Mouse (Mus musculus) megakaryocyte, embryonic 14.5 days (primary cell): ENCODE measurements around the gene Slc27a4. TPM values are rescaled to one million over a fixed set of nuclear protein-coding genes. Genes with fewer than 3 reads are reported as not detected.
A peak's percentile ranks its signal among the peaks of the same experiment; 100 is the strongest.

Source experiments
- H3K27me3 ChIP-seq: replicated peaks from 2 replicates; pipeline ENCODE3; 2012; ENCODE audit warnings: inconsistent platforms
- H3K36me3 ChIP-seq: replicated peaks from 2 replicates; pipeline ENCODE3; 2012; ENCODE audit warnings: low read length, inconsistent platforms, mixed read lengths
- H3K4me1 ChIP-seq: 2 replicates; pipeline ENCODE4 v1.6.1; 2012; ENCODE audit warnings: inconsistent platforms
- H3K4me3 ChIP-seq: replicated peaks from 2 replicates; pipeline ENCODE3; 2012; ENCODE audit warnings: moderate library complexity, mild to moderate bottlenecking, inconsistent platforms
- H3K9me3 ChIP-seq: 2 replicates; pipeline ENCODE4 v1.6.1; 2012; ENCODE audit warnings: inconsistent platforms
- FLI1 ChIP-seq: IDR thresholded peaks from 2 replicates; pipeline ENCODE4 v1.6.1; 2012; ENCODE audit warnings: low read length, inconsistent platforms, mixed read lengths
- GATA1 ChIP-seq: IDR thresholded peaks from 3 replicates; pipeline ENCODE4 v1.6.1; 2012; ENCODE audit warnings: mixed read lengths, low read length, inconsistent platforms, borderline replicate concordance
- polyA plus RNA-seq: library from polyadenylated mRNA; stranded (reverse); fragments of >175 nt; gene quantifications from 2 replicates; pipeline ENCODE4 v1.2.3, GENCODE M21; 2012; ENCODE audit warnings: low replicate concordance; ENCODE audit not compliant: insufficient read depth

Gene Slc27a4
- polyA plus RNA-seq, 1 experiment: 15.2 TPM

DNA sequence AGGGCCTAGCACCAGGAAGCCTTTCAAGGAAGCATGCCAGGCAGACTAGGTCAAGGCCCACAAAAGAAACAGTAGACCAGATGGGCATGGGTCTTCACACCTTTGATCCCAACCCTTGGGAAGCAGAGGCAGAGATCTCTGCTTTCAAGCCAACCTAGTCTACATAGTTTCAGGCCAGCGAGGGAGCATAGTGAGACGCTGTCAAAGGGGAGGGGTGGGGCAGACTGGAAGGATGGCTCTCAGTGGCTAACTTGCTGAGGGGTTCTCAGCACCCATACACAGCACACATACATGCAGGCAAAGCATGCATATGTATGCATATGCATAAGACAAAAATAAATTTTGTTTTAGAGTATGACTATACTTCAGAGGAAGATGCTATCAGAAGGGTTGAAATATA lies 16.9 kb downstream of the Slc27a4 start:
- peaks cover 25% of the 10 kb centered on the region for H3K36me3 ChIP-seq

DNA sequence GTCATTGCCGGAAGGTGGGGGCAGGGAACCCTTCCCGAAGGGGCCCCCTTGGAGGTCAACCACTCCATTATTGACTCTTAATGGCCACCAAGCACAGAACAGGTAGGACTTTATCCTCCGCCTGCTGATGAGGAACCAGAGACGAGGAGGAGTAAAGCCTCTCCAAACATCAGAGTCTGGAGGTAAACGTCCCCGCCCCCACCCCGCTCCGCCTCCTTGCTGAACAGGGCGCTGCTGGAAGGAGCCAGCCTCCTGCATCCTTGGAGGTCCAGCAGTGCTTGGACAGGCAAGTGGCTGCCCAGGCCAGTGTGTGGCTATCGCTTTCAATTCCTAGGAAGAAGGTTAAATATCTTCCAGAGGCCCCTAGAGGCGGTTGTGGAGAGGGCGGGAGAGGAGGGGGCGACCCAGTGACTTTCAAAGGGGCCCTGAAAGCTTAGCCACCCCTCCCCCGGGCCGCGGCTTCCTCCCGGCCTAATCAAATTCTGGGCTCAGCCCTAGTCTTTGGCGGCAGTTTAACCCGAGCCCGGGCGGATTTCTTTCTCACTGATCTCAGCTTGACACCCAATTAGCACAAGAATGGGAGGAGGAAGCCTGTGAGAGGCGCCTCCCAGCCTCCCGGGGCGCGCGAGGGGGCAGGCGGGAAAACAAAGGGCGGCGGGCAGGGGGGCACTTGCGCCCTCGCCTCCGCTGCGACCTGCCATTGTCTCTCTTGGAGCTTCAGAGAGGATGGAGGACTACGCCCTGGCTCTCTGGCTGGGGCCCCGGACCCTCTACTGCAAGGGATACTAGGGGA lies 17.8 kb downstream of the Slc27a4 start, which contains the start of gene Urm1:
Gene Urm1, plus strand, starts transcription at position 51 of the 793 bp plus-strand sequence.
- peaks cover 63% of the 10 kb centered on the region for H3K4me1 ChIP-seq
- TF ChIP-seq GATA1 (no peak), FLI1 (no peak)
- peak within 1 kb of the TSS; percentile 92 for H3K4me3 ChIP-seq
- no peaks in the 10 kb centered on the region for H3K9me3 ChIP-seq
- H3K36me3 ChIP-seq: peaks cover 17% of the 10 kb centered on the region
- H3K27me3 ChIP-seq: peaks cover 3% of the 10 kb centered on the region

More for the DNA sequence above, 16.9 kb downstream of the Slc27a4 start:
- H3K27me3 ChIP-seq: peaks cover 3% of the 10 kb centered on the region
- no peak for TF ChIP-seq GATA1
- peak overlapping the region; percentile 72 for H3K4me3 ChIP-seq
- peaks cover 60% of the 10 kb centered on the region for H3K4me1 ChIP-seq
- no peaks in the 10 kb centered on the region for H3K9me3 ChIP-seq

DNA sequence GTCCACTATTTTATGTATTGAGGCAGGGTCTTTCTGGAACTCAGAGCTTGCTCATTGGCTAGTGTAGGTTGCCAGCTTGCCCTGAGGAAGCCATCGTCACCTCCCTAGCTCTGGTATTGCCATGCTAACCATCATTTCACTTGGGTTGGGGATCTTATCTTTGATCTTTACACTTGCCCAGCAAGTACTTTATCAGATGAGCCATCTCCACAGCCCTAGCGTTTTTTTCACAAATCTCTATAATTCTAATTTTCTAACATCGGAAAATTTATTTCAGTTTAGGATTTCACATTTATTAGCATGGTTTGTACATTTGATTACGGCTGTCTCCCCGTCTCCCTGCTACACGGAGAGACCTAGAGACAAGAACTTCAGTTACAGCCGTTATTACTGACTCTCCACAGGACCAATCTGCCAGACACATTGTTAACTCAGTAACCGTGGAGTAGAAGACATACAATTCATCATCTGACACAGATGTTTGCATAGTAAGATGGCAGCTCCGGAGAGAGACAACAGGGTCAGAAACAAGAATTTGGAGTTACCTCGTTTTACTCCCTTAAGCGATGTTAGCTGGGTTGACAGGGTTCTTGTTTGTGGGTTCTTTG lies 24.0 kb downstream of the Slc27a4 start:
- H3K27me3 ChIP-seq: no peaks in the 10 kb centered on the region
- H3K4me1 ChIP-seq: peaks cover 56% of the 10 kb centered on the region
- peak overlapping the region; percentile 94 for H3K4me3 ChIP-seq
- H3K9me3 ChIP-seq: no peaks in the 10 kb centered on the region
- TF ChIP-seq GATA1: no peak
- no peak for TF ChIP-seq FLI1
- peaks cover 20% of the 10 kb centered on the region for H3K36me3 ChIP-seq

DNA sequence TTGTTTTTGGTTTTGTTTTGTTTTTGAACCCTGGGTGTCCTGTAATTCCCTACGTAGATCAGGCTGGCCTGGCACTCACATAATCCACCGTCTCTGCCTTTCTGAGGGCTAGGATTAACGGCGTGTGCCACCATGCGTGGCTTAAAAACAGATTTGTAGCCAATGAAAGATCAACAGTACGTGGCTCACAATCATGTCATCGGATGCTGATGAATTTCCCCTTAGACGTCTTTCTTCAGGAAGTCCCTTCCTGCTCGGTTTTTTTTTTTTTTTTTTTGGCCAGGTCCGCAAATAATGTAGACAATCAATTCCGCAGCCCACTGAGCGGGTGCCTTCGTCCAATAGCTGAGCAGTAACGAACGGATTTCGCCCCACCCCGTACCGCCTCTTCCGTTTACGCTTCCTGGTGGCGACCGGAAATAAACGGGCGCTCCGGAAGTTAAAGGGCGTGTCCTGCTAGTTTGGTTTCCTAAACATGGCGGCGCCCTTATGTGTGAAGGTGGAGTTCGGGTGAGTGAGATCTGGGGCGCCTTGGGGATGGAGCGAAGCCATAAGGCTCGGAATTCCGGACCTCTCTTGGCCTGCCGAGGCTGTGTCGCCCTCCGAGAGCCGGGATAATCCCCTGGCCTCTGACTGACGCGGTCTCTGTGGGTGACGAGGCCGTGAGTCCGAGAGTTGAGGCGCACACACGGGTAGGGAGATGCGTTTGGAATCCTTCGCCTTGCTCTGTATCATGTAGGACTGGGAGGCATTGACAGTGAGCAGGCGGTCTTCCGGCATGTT lies 24.7 kb downstream of the Slc27a4 start:
- Histone ChIP-seq H3K9me3 (no peaks in the 10 kb centered on the region), H3K36me3 (peaks cover 27% of the 10 kb centered on the region), H3K27me3 (no peaks in the 10 kb centered on the region), H3K4me3 (peak overlapping the region; percentile 94), H3K4me1 (peaks cover 57% of the 10 kb centered on the region)
- peak; percentile 94 for TF ChIP-seq FLI1
- no peak for TF ChIP-seq GATA1

DNA sequence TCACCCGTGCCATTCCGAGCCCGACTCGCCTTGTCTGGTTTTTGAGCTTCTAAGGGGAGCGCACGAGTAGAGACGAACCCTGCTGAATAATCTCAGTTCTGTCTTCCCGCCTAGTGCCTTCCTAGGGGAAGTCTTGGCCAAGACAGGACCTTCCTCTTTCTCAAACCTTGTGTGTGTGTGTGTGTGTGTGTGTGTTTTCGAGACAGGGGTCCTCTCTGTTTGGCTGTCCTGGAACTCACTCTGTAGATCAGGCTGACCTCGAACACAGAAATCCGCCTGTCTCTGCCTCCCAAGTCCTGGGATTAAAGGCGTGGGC lies 25.2 kb downstream of the Slc27a4 start:
- Histone ChIP-seq H3K27me3 (no peaks in the 10 kb centered on the region), H3K36me3 (peaks cover 30% of the 10 kb centered on the region), H3K9me3 (no peaks in the 10 kb centered on the region), H3K4me3 (peak overlapping the region; percentile 94), H3K4me1 (peaks cover 58% of the 10 kb centered on the region)
- no peak for TF ChIP-seq FLI1
- TF ChIP-seq GATA1: no peak

GRCm38 (mm10) chr2:29831106-29831505 lies 28.7 kb downstream of the Slc27a4 start:
- H3K36me3 ChIP-seq: peaks cover 63% of the 10 kb centered on the region
- TF ChIP-seq FLI1: no peak
- TF ChIP-seq GATA1: no peak
- H3K27me3 ChIP-seq: no peaks in the 10 kb centered on the region
- H3K9me3 ChIP-seq: no peaks in the 10 kb centered on the region
- H3K4me3 ChIP-seq: no peak overlapping the region
- peaks cover 68% of the 10 kb centered on the region for H3K4me1 ChIP-seq

DNA sequence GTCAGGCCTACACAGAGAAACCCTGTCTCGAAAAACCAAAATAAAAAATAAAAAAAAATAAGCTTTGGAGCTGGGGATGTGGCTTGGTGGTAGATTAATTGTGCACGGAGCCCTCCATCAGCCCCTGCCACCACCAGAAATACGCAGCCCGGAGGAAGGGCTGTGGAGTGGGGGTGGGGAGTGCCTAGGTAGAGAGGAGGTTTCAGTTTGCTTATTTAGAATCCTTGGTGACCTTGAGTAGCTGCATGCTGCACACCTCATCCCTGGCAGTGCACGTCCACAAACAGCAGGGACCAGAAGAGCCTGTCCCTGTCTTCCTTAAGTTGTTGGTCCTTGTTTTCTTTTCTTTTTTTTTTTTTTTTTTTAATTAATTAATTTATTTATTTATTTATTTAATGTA lies 31.4 kb downstream of the Slc27a4 start:
- peaks cover 81% of the 10 kb centered on the region for H3K36me3 ChIP-seq
- H3K27me3 ChIP-seq: no peaks in the 10 kb centered on the region
- no peaks in the 10 kb centered on the region for H3K9me3 ChIP-seq
- peaks cover 77% of the 10 kb centered on the region for H3K4me1 ChIP-seq
- TF ChIP-seq GATA1: no peak
- TF ChIP-seq FLI1: no peak
- no peak overlapping the region for H3K4me3 ChIP-seq

DNA sequence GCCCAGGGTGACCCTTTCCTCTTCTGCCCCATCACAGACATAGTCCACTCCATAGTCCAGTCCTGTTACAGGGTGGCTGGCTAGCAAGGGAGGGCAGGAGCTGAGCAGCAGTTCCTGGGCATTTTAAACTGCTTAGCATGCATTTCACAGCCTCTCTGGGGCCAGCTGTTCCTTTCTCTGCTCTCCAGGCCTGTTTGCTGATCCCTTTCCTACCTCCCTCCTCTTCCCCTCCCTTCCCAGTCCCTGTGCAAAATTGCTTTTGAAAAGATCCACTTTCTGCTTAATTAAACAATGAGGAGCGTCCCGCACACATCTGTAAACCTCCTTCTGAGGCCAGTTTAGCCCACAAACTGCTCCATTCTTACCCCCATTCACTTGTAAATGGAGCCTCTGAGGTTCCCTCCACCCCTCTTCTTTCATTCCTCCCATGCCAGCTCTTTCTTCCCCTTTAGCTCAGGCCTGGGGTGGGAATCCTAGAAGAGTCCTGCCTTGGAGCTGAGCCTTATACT lies 33.0 kb downstream of the Slc27a4 start:
- peaks cover 77% of the 10 kb centered on the region for H3K4me1 ChIP-seq
- no peak overlapping the region for H3K4me3 ChIP-seq
- no peaks in the 10 kb centered on the region for H3K9me3 ChIP-seq
- TF ChIP-seq GATA1 (no peak), FLI1 (no peak)
- no peaks in the 10 kb centered on the region for H3K27me3 ChIP-seq
- H3K36me3 ChIP-seq: peaks cover 86% of the 10 kb centered on the region

GRCm38 (mm10) chr2:29839460-29839859 lies 37.0 kb downstream of the Slc27a4 start:
- no peak for TF ChIP-seq FLI1
- TF ChIP-seq GATA1: peak; percentile 74
- Histone ChIP-seq H3K4me3 (peak overlapping the region; percentile 73), H3K36me3 (peaks cover 91% of the 10 kb centered on the region), H3K4me1 (peaks cover 94% of the 10 kb centered on the region), H3K9me3 (no peaks in the 10 kb centered on the region), H3K27me3 (no peaks in the 10 kb centered on the region)
